Mouse (Mus musculus) layer of hippocampus, adult 9-11 months (tissue): ENCODE measurements around the gene Atg4a.

ENCODE experiments used
- DNase-seq: peaks from one replicate; pipeline ENCODE4 v3.0.0; 2022

Atg4a gene

DNA sequence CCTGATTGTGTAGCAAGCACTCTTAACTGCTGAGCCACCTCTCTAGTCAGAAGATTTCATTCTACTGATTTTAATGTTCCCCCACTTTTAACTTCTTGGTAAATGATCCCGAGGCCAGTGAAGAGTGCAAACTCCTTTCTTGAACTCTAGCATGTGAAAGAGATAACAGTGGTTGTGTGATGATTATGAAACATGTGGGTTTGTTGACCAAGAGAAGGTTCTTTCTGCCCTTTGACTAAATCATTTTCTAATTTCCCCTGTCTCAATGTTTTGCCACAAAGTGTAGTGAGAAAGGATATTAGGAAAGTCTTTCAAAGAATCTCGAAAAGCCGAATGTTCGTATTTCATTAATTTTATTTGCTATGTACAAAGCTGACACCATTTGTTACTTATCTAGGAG is 208.4 kb downstream of the Atg4a start:
- DNase-seq = no peak

DNA sequence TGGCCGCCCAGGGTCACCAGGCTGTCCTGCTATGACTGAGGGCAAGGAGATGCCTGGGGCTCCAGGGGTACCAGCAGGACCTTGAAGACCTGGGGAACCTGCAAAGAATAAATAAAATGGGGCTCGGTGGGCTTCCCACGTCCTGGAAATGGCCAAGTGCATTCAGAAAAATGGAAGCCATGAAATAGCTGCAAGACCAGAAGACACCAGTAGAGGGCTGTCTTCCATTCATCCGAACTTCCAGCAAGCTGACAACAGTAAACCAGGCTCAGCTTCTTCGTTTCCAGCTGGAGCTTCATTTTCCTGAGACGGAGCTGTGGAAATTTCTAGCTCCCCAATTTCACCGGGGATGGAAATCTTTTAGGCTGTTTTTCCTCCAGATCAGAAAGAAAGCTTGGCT is 218.6 kb downstream of the Atg4a start:
- no peak for DNase-seq

DNA sequence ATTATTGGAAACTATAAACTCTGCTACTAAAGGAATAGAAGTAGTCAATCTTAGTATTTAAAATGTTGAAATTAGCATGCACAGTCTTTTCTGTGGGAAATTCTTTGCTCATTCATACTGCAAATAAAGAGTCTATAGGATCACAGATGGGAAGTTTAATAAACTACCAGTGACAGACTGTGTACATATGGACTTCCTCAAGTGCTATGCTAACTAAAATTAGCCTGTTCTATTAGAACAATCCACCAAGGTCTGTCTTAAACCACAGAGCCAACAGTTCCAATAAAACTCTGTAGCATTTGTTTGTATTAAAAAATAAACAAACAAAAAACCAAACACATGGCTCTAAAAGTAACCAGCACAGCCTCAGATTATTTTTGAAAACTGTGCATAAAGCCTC is 238.3 kb downstream of the Atg4a start:
- no peak for DNase-seq

DNA sequence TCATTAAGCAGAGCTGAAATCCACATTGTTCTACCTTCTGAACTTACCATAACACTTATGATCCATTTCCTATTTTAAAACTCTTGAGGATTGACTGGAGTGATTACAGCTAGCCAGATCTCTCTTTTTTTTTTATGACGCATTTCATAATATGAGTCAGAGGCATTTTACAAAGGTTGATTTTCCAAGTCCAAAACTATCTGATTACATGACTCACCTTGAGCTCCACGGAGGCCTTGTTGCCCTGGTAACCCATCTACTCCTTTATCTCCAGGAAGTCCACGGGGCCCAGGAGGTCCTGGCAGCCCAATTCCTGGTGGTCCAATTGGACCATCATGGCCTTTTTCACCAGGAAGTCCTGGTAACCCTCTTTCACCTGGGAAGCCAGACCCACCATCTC is 242.3 kb downstream of the Atg4a start:
- DNase-seq = no peak

DNA sequence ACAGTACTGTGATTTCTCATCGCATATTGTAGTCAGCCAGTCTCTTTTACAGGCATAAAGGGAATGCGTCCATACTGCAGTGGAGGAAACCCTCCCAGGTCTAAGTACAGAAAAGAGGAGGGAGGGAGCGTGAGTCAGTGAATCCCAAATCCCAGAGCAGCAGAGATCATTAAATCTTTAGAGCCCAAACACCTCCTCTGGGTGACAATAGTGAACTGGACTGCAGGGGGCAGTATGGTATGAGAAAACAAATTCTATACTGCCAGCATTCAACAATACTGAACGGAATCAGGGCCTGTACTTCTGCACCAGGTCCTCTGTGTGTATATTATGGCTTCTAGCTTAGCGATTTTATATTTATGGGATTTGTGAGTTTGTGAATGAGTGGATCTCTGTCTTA is 256.1 kb downstream of the Atg4a start:
- peak; percentile 22 for DNase-seq
